Mouse (Mus musculus) C2C12 (cell line): Measurements from ENCODE around the gene Tmf1.

ENCODE experiments used
- CEBPB ChIP-seq: IDR thresholded peaks from one replicate; pipeline ENCODE4 v1.6.1; 2011; ENCODE audit warnings: low read depth, mild to moderate bottlenecking, control low read depth, moderate library complexity
- CTCF ChIP-seq: IDR thresholded peaks from one replicate; pipeline ENCODE4 v1.5.1; 2011; ENCODE audit not compliant: control insufficient read depth, insufficient read depth, insufficient read length
- FOSL1 ChIP-seq: IDR thresholded peaks from one replicate; pipeline ENCODE4 v1.8.0; 2011; ENCODE audit warnings: mild to moderate bottlenecking, low read length; ENCODE audit not compliant: poor library complexity, insufficient read depth, severe bottlenecking
- MAX ChIP-seq: IDR thresholded peaks from one replicate; pipeline ENCODE4 v1.6.1; 2011; ENCODE audit warnings: mild to moderate bottlenecking, control low read depth
- MYOD1 ChIP-seq: IDR thresholded peaks from one replicate; pipeline ENCODE4 v1.6.1; 2011; ENCODE audit warnings: low read depth; ENCODE audit not compliant: control insufficient read depth, insufficient read length
- MYOG ChIP-seq: IDR thresholded peaks from one replicate; pipeline ENCODE4 v1.6.1; 2011; ENCODE audit not compliant: control insufficient read depth, insufficient read length; ENCODE audit errors: extremely low read depth
- USF1 ChIP-seq: IDR thresholded peaks from one replicate; pipeline ENCODE4 v1.6.1; 2011; ENCODE audit warnings: low read depth, mild to moderate bottlenecking, control low read depth, moderate library complexity

- no peak for TF ChIP-seq CTCF
- no peak for TF ChIP-seq CEBPB
- TF ChIP-seq MAX: no peak
- TF ChIP-seq MYOD1: no peak
- TF ChIP-seq MYOG: no peak
- TF ChIP-seq USF1: no peak
- no peak for TF ChIP-seq FOSL1
Measured at GRCm38 (mm10) chr6:97144359-97144758, 34.6 kb downstream of the Tmf1 start.
